Mouse (Mus musculus): ENCODE data around the gene Cd274.

GRCm38 (mm10) chr19:29396353-29396752 lies 29.1 kb downstream of the Cd274 start:
- TF ChIP-seq USF1 (IDR thresholded peaks at IDR 0.05; ENCODE audit: low read depth), result no peak
- TF ChIP-seq POLR2AphosphoS2 (IDR thresholded peaks at IDR 0.05; ENCODE audit: insufficient read length, low read depth), result no peak
